10 mouse cellular contexts compared by ENCODE assay signal in the genomic region with DNA sequence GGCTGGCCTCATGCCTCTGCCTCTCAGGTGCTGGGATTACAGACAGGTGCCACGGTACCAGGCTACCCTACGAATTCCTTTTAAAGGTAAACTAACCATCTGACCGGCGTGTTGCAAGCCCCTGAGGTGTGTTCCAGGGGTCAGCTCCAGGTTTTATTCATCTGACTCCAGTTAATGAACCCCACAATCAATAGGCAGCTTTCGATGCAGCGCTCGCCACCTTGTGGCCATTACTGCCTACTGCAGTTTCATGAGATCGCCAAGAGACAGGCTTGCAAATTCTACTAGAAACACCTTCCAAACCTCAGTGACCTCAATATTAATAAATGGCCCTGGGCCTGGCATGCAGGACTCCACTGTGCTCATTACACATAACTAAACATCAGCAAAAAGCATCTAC. TPM values are rescaled to one million over a fixed set of nuclear protein-coding genes. Genes with fewer than 3 reads are reported as not detected.
DNase-seq lines count a peak whose midpoint lies in the region; ATAC-seq and TF ChIP-seq lines count a peak whose summit lies in the region.
"Had no signal": no experiment of that assay in that cellular context is flagged by ENCODE, and none has a peak within 500 bp of the region (broad histone marks: within the 10 kb centered on the region; RNA-seq: fewer than 3 reads in every experiment).

No protein-coding gene starts in this region.

- ATAC-seq in kidney, embryonic 15.5 days (replicated peaks; ENCODE audit: low FRiP score) = no peak
- ATAC-seq in Patski = no peak
- no peak for ATAC-seq in neural tube, embryonic 11.5 days (ENCODE audit: insufficient read depth, low FRiP score, low TSS enrichment)

- H3K4me2 ChIP-seq in kidney, embryonic 15.5 days = no peak overlapping the region
- no peak overlapping the region for H3K4me2 ChIP-seq in neural tube, embryonic 11.5 days (ENCODE audit: low read depth)

- H3K4me3 ChIP-seq in kidney, embryonic 15.5 days (replicated peaks) = no peak overlapping the region
- no peak overlapping the region for H3K4me3 ChIP-seq in neural tube, embryonic 11.5 days (ENCODE audit: low read depth, low read length)

- CTCF ChIA-PET in Patski (lab: Charles Lee) = interaction anchor here (0.8 to 1.6 kb wide), 3 partner anchors 15 to 52 kb away, joined by 3 to 6 read pairs (median 3); a partner anchor contains a TSS

- no peaks in the 10 kb centered on the region for H3K36me3 ChIP-seq in kidney, embryonic 15.5 days
- no peaks in the 10 kb centered on the region for H3K36me3 ChIP-seq in neural tube, embryonic 11.5 days (ENCODE audit: control insufficient read depth, insufficient read depth, low read length)

- no peak overlapping the region for H3K9ac ChIP-seq in kidney, embryonic 15.5 days
- H3K9ac ChIP-seq in neural tube, embryonic 11.5 days (ENCODE audit: low read length) = no peak overlapping the region

- no peaks in the 10 kb centered on the region for H3K27me3 ChIP-seq in kidney, embryonic 15.5 days
- peaks cover 19% of the 10 kb centered on the region for H3K27me3 ChIP-seq in Patski
- no peaks in the 10 kb centered on the region for H3K27me3 ChIP-seq in neural tube, embryonic 11.5 days (ENCODE audit: control insufficient read depth, insufficient read depth, low read length)

- peak; percentile 63 for DNase-seq in kidney, adult 18-20 months
- DNase-seq in Patski (ENCODE audit: low read depth, low spot score) = peak; percentile 6
- peak; percentile 71 to 79 for DNase-seq in cerebellum, postnatal 36 days
- DNase-seq in heart, postnatal 10 days = peak; percentile 37 to 66
- peak; percentile 35 to 47 for DNase-seq in left cerebral cortex, postnatal 36 days (ENCODE audit: low spot score in 2 of 2)
- peak; percentile 61 for DNase-seq in neural tube, embryonic 11.5 days (ENCODE audit: low spot score)
- DNase-seq in thymus, postnatal 36 days = peak; percentile 28 to 46

- H3K27ac ChIP-seq in kidney, embryonic 15.5 days = no peak overlapping the region
- H3K27ac ChIP-seq in neural tube, embryonic 11.5 days (ENCODE audit: low read depth, low read length) = no peak overlapping the region

- intact Hi-C loops in heart, postnatal 10 days (cut with DNase I) = loop anchor here (2.0 to 5.0 kb wide), 2 partner anchors 107 to 193 kb away; no protein-coding TSS in a partner anchor
- intact Hi-C loops in left cerebral cortex, postnatal 36 days (cut with DNase I) = loop anchor here (5.0 kb wide), 2 partner anchors 108 to 198 kb away; no protein-coding TSS in a partner anchor

- 12% methylated on average over 8 of the region's 8 CpGs for WGBS in kidney, embryonic 15.5 days
- WGBS in neural tube, embryonic 11.5 days = 16% methylated on average over 8 of the region's 8 CpGs

- H3K9me3 ChIP-seq in kidney, embryonic 15.5 days (replicated peaks) = no peaks in the 10 kb centered on the region
- no peaks in the 10 kb centered on the region for H3K9me3 ChIP-seq in neural tube, embryonic 11.5 days (ENCODE audit: control insufficient read depth, low read length)

- POLR2A ChIA-PET in Patski (lab: Charles Lee) = interaction anchor here (0.6 kb wide), 1 partner anchor 796 kb away, joined by 8 read pairs; no protein-coding TSS in a partner anchor

- no peaks in the 10 kb centered on the region for H3K4me1 ChIP-seq in kidney, embryonic 15.5 days
- no peaks in the 10 kb centered on the region for H3K4me1 ChIP-seq in neural tube, embryonic 11.5 days (ENCODE audit: control insufficient read depth, insufficient read depth, low read length)

- in situ Hi-C loops in Patski (cut with MboI; ENCODE audit: low pct_unique_long_range_greater_than_20kb) = loop anchor here (5.0 kb wide), 2 partner anchors 103 to 198 kb away; no protein-coding TSS in a partner anchor

- TF ChIP-seq CTCF in Patski (IDR thresholded peaks at IDR 0.05) = peak; percentile 90

RNA-seq across cellular contexts. Expression of a gene that starts 9.0 kb away (rescaled TPM):
- 0.05 and 0.12 TPM in 2 replicates for polyA plus RNA-seq in kidney, embryonic 15.5 days (2015; fragmentation: Nextera tagmentation; extraction: Ambion mirVana)
- polyA plus RNA-seq in Patski (2021) = not detected
- not detected for total RNA-seq in heart, postnatal 10 days (2021)
- total RNA-seq in left cerebral cortex, postnatal 36 days (2021) = under 1 TPM in 1 of 2 experiments, not detected in 1; 0.11 TPM
- 0.07 TPM in 1 of 2 replicates, not detected in the other for polyA plus RNA-seq in neural tube, embryonic 11.5 days (2014; fragmentation: Nextera tagmentation; extraction: Ambion mirVana)
- total RNA-seq: gastrocnemius, postnatal 36 days had no signal
- polyA plus RNA-seq: neural tube, embryonic 14.5 days had no signal

RNA-seq across cellular contexts. Expression of a gene that starts 34.0 kb away (rescaled TPM):
- polyA plus RNA-seq in kidney, embryonic 15.5 days (2015; fragmentation: Nextera tagmentation; extraction: Ambion mirVana) = 0.28 TPM in 1 of 2 replicates, not detected in the other
- polyA plus RNA-seq in Patski (2021) = not detected
- not detected for total RNA-seq in heart, postnatal 10 days (2021)
- total RNA-seq in left cerebral cortex, postnatal 36 days (2021) = not detected
- not detected in 2 replicates for polyA plus RNA-seq in neural tube, embryonic 11.5 days (2014; fragmentation: Nextera tagmentation; extraction: Ambion mirVana)
- total RNA-seq: gastrocnemius, postnatal 36 days had no signal
- polyA plus RNA-seq: neural tube, embryonic 14.5 days had no signal

RNA-seq across cellular contexts. Expression of a gene that starts 34.8 kb away (rescaled TPM):
- 0.05 and 0.10 TPM in 2 replicates for polyA plus RNA-seq in kidney, embryonic 15.5 days (2015; fragmentation: Nextera tagmentation; extraction: Ambion mirVana)
- polyA plus RNA-seq in Patski (2021) = 0.01 TPM
- 1 to 10 TPM; 1.8 to 3.2 TPM for total RNA-seq in heart, postnatal 10 days (2021)
- total RNA-seq in left cerebral cortex, postnatal 36 days (2021) = 10 to 100 TPM; 18.5 to 21.7 TPM
- 0.05 and 0.12 TPM in 2 replicates for polyA plus RNA-seq in neural tube, embryonic 11.5 days (2014; fragmentation: Nextera tagmentation; extraction: Ambion mirVana)

Comparison
In these comparisons a context has a peak if more than half of its experiments do, and no peak if none do; other contexts are left out.
1. DNase-seq: peak in every context shown above with its lines; median percentile 75 in cerebellum, postnatal 36 days; 63 in kidney, adult 18-20 months; 61 in neural tube, embryonic 11.5 days; 52 in heart, postnatal 10 days; 41 in left cerebral cortex, postnatal 36 days; 37 in thymus, postnatal 36 days; 6 in Patski.